Mouse (Mus musculus): Measurements from ENCODE around the gene Naaladl1.

DNA sequence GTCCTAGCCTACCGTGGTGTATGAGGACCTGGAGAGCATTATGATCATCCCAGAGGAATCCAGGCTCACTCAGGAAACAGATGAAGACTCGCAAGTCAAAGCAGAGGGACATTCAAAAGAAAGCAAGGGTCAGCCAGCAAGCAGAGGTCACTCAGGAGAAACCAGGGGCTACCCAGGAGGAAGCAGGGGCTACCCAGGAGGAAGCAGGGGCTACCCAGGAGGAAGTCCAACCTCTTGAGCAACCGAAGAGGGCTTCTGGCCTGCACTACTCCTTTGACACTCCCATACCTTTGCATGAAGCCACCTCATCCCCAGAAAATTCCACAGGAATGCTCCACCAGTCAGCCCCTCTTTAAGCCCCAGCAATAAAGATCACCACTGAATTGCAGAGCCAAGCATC is 7.7 kb upstream of the Naaladl1 start:
- TF ChIP-seq UBTF (IDR thresholded peaks at IDR 0.05; ENCODE audit: borderline replicate concordance, insufficient read depth, low read depth, low read length) (no peak), CTCF (IDR thresholded peaks at IDR 0.05 in 2 of 3, conservative IDR thresholded peaks at IDR 0.05 in 1 of 3; ENCODE audit: control insufficient read depth in 1 of 3, insufficient read depth in 1 of 3, low read depth in 2 of 3, low read length in 3 of 3, poor library complexity in 1 of 3, severe bottlenecking in 1 of 3) (no peak), POLR2A (IDR thresholded peaks at IDR 0.05; ENCODE audit: control insufficient read depth in 1 of 2, insufficient read depth in 1 of 2, low read depth in 1 of 2, low read length in 2 of 2, poor library complexity in 1 of 2) (no peak), EP300 (IDR thresholded peaks at IDR 0.05; ENCODE audit: low read depth in 1 of 2, low read length in 2 of 2) (no peak), NRF1 (IDR thresholded peaks at IDR 0.05; ENCODE audit: insufficient read depth, low read depth, low read length, poor library complexity, severe bottlenecking) (no peak), MAX (IDR thresholded peaks at IDR 0.05; ENCODE audit: low read length) (no peak), TAL1 (IDR thresholded peaks at IDR 0.05; ENCODE audit: low read length) (no peak), POLR2AphosphoS5 (IDR thresholded peaks at IDR 0.05; ENCODE audit: borderline replicate concordance, low read depth, low read length) (no peak), MEF2A (IDR thresholded peaks at IDR 0.05; ENCODE audit: extremely low read depth, insufficient replicate concordance, low read depth, low read length, poor library complexity, severe bottlenecking) (no peak), CHD2 (IDR thresholded peaks at IDR 0.05; ENCODE audit: low read length) (no peak), POLR2AphosphoS2 (IDR thresholded peaks at IDR 0.05; ENCODE audit: low read length) (no peak), TBP (IDR thresholded peaks at IDR 0.05; ENCODE audit: low read depth, low read length) (no peak), BHLHE40 (IDR thresholded peaks at IDR 0.05; ENCODE audit: borderline replicate concordance, low read depth, low read length) (no peak), ELF1 (IDR thresholded peaks at IDR 0.05; ENCODE audit: low read depth, low read length) (no peak)
